Mouse (Mus musculus) testis, adult 2 months (tissue): ENCODE measurements around the gene Slc15a1. TPM values are rescaled to one million over a fixed set of nuclear protein-coding genes. Genes with fewer than 3 reads are reported as not detected.

Experiments
- H3K27ac ChIP-seq: fragments of 200-500 bp; 2 replicates; pipeline ENCODE4 v1.5.1; 2012; ENCODE audit warnings: low read depth, low read length; ENCODE audit not compliant: control insufficient read depth, insufficient read depth
- H3K27me3 ChIP-seq: fragments of 200-500 bp; 2 replicates; pipeline ENCODE4 v1.6.1; 2012; ENCODE audit warnings: mild to moderate bottlenecking, low read length, moderate library complexity; ENCODE audit not compliant: control insufficient read depth, insufficient read depth
- H3K36me3 ChIP-seq: fragments of 200-500 bp; 2 replicates; pipeline ENCODE4 v1.6.1; 2012; ENCODE audit warnings: mild to moderate bottlenecking, low read length; ENCODE audit not compliant: control insufficient read depth, insufficient read depth
- H3K4me1 ChIP-seq: fragments of 200-500 bp; 2 replicates; pipeline ENCODE4 v1.6.1; 2012; ENCODE audit warnings: low read length; ENCODE audit not compliant: control insufficient read depth, insufficient read depth
- H3K4me3 ChIP-seq: fragments of 200-500 bp; 2 replicates; pipeline ENCODE4 v1.5.1; 2012; ENCODE audit warnings: low read depth, mild to moderate bottlenecking, low read length, moderate library complexity, mixed read lengths; ENCODE audit not compliant: control insufficient read depth
- CTCF ChIP-seq: fragments of 200-500 bp; IDR thresholded peaks from 2 replicates; pipeline ENCODE4 v1.5.1; 2012; ENCODE audit warnings: low read depth, mild to moderate bottlenecking, inconsistent platforms, low read length, moderate library complexity; ENCODE audit not compliant: control insufficient read depth, insufficient read depth, insufficient replicate concordance
- POLR2A ChIP-seq: fragments of 200-500 bp; IDR thresholded peaks from 2 replicates; pipeline ENCODE4 v1.6.1; 2012; ENCODE audit warnings: low read depth, mild to moderate bottlenecking, inconsistent platforms, low read length, moderate library complexity; ENCODE audit not compliant: control insufficient read depth
- polyA plus RNA-seq: library from polyadenylated mRNA; depleted of rRNA; stranded (reverse); fragments of >200 nt; gene quantifications from 2 replicates; pipeline ENCODE4 v1.2.3, GENCODE M21; 2012; rRNA removed

Slc15a1 gene
- 0.65 and 0.96 TPM in 2 replicates for polyA plus RNA-seq

- TF ChIP-seq CTCF: no peak
- no peak for TF ChIP-seq POLR2A
- peak within 1 kb of the TSS; percentile 19 for H3K4me3 ChIP-seq
- no peaks in the 10 kb centered on the region for H3K36me3 ChIP-seq
- H3K27me3 ChIP-seq: no peaks in the 10 kb centered on the region
- H3K27ac ChIP-seq: no peak within 1 kb of the TSS
- peaks cover 16% of the 10 kb centered on the region for H3K4me1 ChIP-seq
Observed at GRCm38 (mm10) chr14:121504781-121505484, at the start of gene Slc15a1. TSS of gene Slc15a1 (minus strand) at chr14:121505252.

GRCm38 (mm10) chr14:121553785-121554184 lies 48.7 kb upstream of the Slc15a1 start:
- Histone ChIP-seq H3K27me3 (no peaks in the 10 kb centered on the region), H3K4me3 (no peak overlapping the region)
- TF ChIP-seq POLR2A (no peak), CTCF (no peak)

GRCm38 (mm10) chr14:121552586-121552985 lies 47.5 kb upstream of the Slc15a1 start:
- no peak overlapping the region for H3K27ac ChIP-seq
- TF ChIP-seq POLR2A (no peak), CTCF (no peak)
- H3K27me3 ChIP-seq: no peaks in the 10 kb centered on the region
- no peaks in the 10 kb centered on the region for H3K4me1 ChIP-seq
- H3K4me3 ChIP-seq: no peak overlapping the region
- H3K36me3 ChIP-seq: no peaks in the 10 kb centered on the region

More at GRCm38 (mm10) chr14:121553785-121554184, 48.7 kb upstream of the Slc15a1 start:
- H3K36me3 ChIP-seq: no peaks in the 10 kb centered on the region
- no peak overlapping the region for H3K27ac ChIP-seq
- H3K4me1 ChIP-seq: no peaks in the 10 kb centered on the region

GRCm38 (mm10) chr14:121549834-121550233 lies 44.8 kb upstream of the Slc15a1 start:
- Histone ChIP-seq H3K36me3 (no peaks in the 10 kb centered on the region), H3K4me3 (no peak overlapping the region), H3K27me3 (no peaks in the 10 kb centered on the region), H3K4me1 (no peaks in the 10 kb centered on the region), H3K27ac (no peak overlapping the region)
- no peak for TF ChIP-seq CTCF
- no peak for TF ChIP-seq POLR2A

- Histone ChIP-seq H3K4me1 (no peaks in the 10 kb centered on the region), H3K27me3 (no peaks in the 10 kb centered on the region), H3K4me3 (no peak overlapping the region), H3K27ac (no peak overlapping the region), H3K36me3 (no peaks in the 10 kb centered on the region)
- TF ChIP-seq POLR2A (no peak), CTCF (no peak)
Observed at GRCm38 (mm10) chr14:121547745-121548144, 42.7 kb upstream of the Slc15a1 start.

GRCm38 (mm10) chr14:121546621-121547020 lies 41.6 kb upstream of the Slc15a1 start:
- Histone ChIP-seq H3K27me3 (no peaks in the 10 kb centered on the region), H3K4me3 (no peak overlapping the region), H3K27ac (no peak overlapping the region), H3K4me1 (no peaks in the 10 kb centered on the region), H3K36me3 (no peaks in the 10 kb centered on the region)
- TF ChIP-seq POLR2A: no peak
- no peak for TF ChIP-seq CTCF

GRCm38 (mm10) chr14:121545551-121546331 lies 40.7 kb upstream of the Slc15a1 start:
- no peak overlapping the region for H3K27ac ChIP-seq
- no peaks in the 10 kb centered on the region for H3K27me3 ChIP-seq
- H3K4me3 ChIP-seq: no peak overlapping the region
- TF ChIP-seq CTCF (no peak), POLR2A (no peak)
- no peaks in the 10 kb centered on the region for H3K36me3 ChIP-seq
- H3K4me1 ChIP-seq: no peaks in the 10 kb centered on the region
